Mouse (Mus musculus): Measurements from ENCODE around the gene Tmem254c. TPM values are rescaled to one million over a fixed set of nuclear protein-coding genes. Genes with fewer than 3 reads are reported as not detected.
"Not testable (repeated sequence)": the region's sequence is repeated elsewhere in the genome, so short reads cannot be mapped to it uniquely, and the experiment has no call there.

Tmem254c gene
- polyA plus RNA-seq, 1 experiment from 2014 or later = 24.9 TPM

GRCm38 (mm10) chr14:26047026-26047425 lies 20.1 kb downstream of the Tmem254c start:
- no CpG with 5 or more reads among the region's 8 CpGs for WGBS
- not testable (repeated sequence) for ATAC-seq; H3K4me3 ChIP-seq (ENCODE audit: low read depth, low read length); H3K27me3 ChIP-seq (ENCODE audit: control insufficient read depth, insufficient read depth, low read depth, low read length); H3K36me3 ChIP-seq (ENCODE audit: control insufficient read depth, insufficient read depth, low read length); H3K4me2 ChIP-seq (ENCODE audit: low read length); H3K9me3 ChIP-seq (replicated peaks; ENCODE audit: control insufficient read depth, low read length, poor library complexity, severe bottlenecking); H3K27ac ChIP-seq (ENCODE audit: low read length); H3K9ac ChIP-seq (ENCODE audit: low read depth, low read length); H3K4me1 ChIP-seq (ENCODE audit: control insufficient read depth, insufficient read depth, low read length)

- WGBS = no CpG with 5 or more reads among the region's 5 CpGs
- not testable (repeated sequence) for H3K9me3 ChIP-seq (replicated peaks; ENCODE audit: control insufficient read depth, low read length, poor library complexity, severe bottlenecking); H3K4me3 ChIP-seq (ENCODE audit: low read depth, low read length); ATAC-seq; H3K9ac ChIP-seq (ENCODE audit: low read depth, low read length); H3K4me2 ChIP-seq (ENCODE audit: low read length); H3K27ac ChIP-seq (ENCODE audit: low read length); H3K36me3 ChIP-seq (ENCODE audit: control insufficient read depth, insufficient read depth, low read length); H3K4me1 ChIP-seq (ENCODE audit: control insufficient read depth, insufficient read depth, low read length); H3K27me3 ChIP-seq (ENCODE audit: control insufficient read depth, insufficient read depth, low read depth, low read length)
These were observed 22.1 kb downstream of the Tmem254c start for GRCm38 (mm10) chr14:26045007-26045406.

GRCm38 (mm10) chr14:26042611-26043010 lies 24.5 kb downstream of the Tmem254c start, which contains the start of gene Gm9780:
Gm9780 (minus strand) TSS chr14:26042711.
- not testable (repeated sequence) for H3K27ac ChIP-seq (ENCODE audit: low read length); H3K4me1 ChIP-seq (ENCODE audit: control insufficient read depth, insufficient read depth, low read length); ATAC-seq; H3K36me3 ChIP-seq (ENCODE audit: control insufficient read depth, insufficient read depth, low read length); H3K9ac ChIP-seq (ENCODE audit: low read depth, low read length); H3K4me3 ChIP-seq (ENCODE audit: low read depth, low read length); H3K27me3 ChIP-seq (ENCODE audit: control insufficient read depth, insufficient read depth, low read depth, low read length); H3K4me2 ChIP-seq (ENCODE audit: low read length); H3K9me3 ChIP-seq (replicated peaks; ENCODE audit: control insufficient read depth, low read length, poor library complexity, severe bottlenecking)
- no CpG with 5 or more reads among the region's 26 CpGs for WGBS

GRCm38 (mm10) chr14:26035439-26035838 lies 31.7 kb downstream of the Tmem254c start:
- H3K27me3 ChIP-seq (ENCODE audit: control insufficient read depth, insufficient read depth, low read depth, low read length); H3K9me3 ChIP-seq (replicated peaks; ENCODE audit: control insufficient read depth, low read length, poor library complexity, severe bottlenecking); ATAC-seq; H3K27ac ChIP-seq (ENCODE audit: low read length); H3K9ac ChIP-seq (ENCODE audit: low read depth, low read length); H3K4me2 ChIP-seq (ENCODE audit: low read length); H3K4me1 ChIP-seq (ENCODE audit: control insufficient read depth, insufficient read depth, low read length); H3K4me3 ChIP-seq (ENCODE audit: low read depth, low read length); H3K36me3 ChIP-seq (ENCODE audit: control insufficient read depth, insufficient read depth, low read length): not testable (repeated sequence)
- no CpG with 5 or more reads among the region's 6 CpGs for WGBS

GRCm38 (mm10) chr14:26034364-26034763 lies 32.8 kb downstream of the Tmem254c start:
- not testable (repeated sequence) for H3K4me2 ChIP-seq (ENCODE audit: low read length); H3K9ac ChIP-seq (ENCODE audit: low read depth, low read length); ATAC-seq; H3K4me1 ChIP-seq (ENCODE audit: control insufficient read depth, insufficient read depth, low read length); H3K27ac ChIP-seq (ENCODE audit: low read length); H3K27me3 ChIP-seq (ENCODE audit: control insufficient read depth, insufficient read depth, low read depth, low read length); H3K9me3 ChIP-seq (replicated peaks; ENCODE audit: control insufficient read depth, low read length, poor library complexity, severe bottlenecking); H3K4me3 ChIP-seq (ENCODE audit: low read depth, low read length); H3K36me3 ChIP-seq (ENCODE audit: control insufficient read depth, insufficient read depth, low read length)
- WGBS = no CpG with 5 or more reads among the region's 3 CpGs

- not testable (repeated sequence) for H3K9me3 ChIP-seq (replicated peaks; ENCODE audit: control insufficient read depth, low read length, poor library complexity, severe bottlenecking); H3K27me3 ChIP-seq (ENCODE audit: control insufficient read depth, insufficient read depth, low read depth, low read length); H3K36me3 ChIP-seq (ENCODE audit: control insufficient read depth, insufficient read depth, low read length); H3K4me2 ChIP-seq (ENCODE audit: low read length); ATAC-seq; H3K4me3 ChIP-seq (ENCODE audit: low read depth, low read length); H3K27ac ChIP-seq (ENCODE audit: low read length); H3K9ac ChIP-seq (ENCODE audit: low read depth, low read length); H3K4me1 ChIP-seq (ENCODE audit: control insufficient read depth, insufficient read depth, low read length)
- no CpG with 5 or more reads among the region's 12 CpGs for WGBS
These were observed 41.5 kb downstream of the Tmem254c start for GRCm38 (mm10) chr14:26025653-26026052.

GRCm38 (mm10) chr14:26022831-26023230 lies 44.3 kb downstream of the Tmem254c start:
- H3K4me2 ChIP-seq (ENCODE audit: low read length); H3K27me3 ChIP-seq (ENCODE audit: control insufficient read depth, insufficient read depth, low read depth, low read length); H3K4me1 ChIP-seq (ENCODE audit: control insufficient read depth, insufficient read depth, low read length); H3K9ac ChIP-seq (ENCODE audit: low read depth, low read length); H3K27ac ChIP-seq (ENCODE audit: low read length); H3K4me3 ChIP-seq (ENCODE audit: low read depth, low read length); H3K9me3 ChIP-seq (replicated peaks; ENCODE audit: control insufficient read depth, low read length, poor library complexity, severe bottlenecking); ATAC-seq; H3K36me3 ChIP-seq (ENCODE audit: control insufficient read depth, insufficient read depth, low read length): not testable (repeated sequence)
- WGBS = no CpG with 5 or more reads among the region's 6 CpGs

- H3K9me3 ChIP-seq (replicated peaks; ENCODE audit: control insufficient read depth, low read length, poor library complexity, severe bottlenecking); ATAC-seq; H3K9ac ChIP-seq (ENCODE audit: low read depth, low read length); H3K27ac ChIP-seq (ENCODE audit: low read length); H3K27me3 ChIP-seq (ENCODE audit: control insufficient read depth, insufficient read depth, low read depth, low read length); H3K36me3 ChIP-seq (ENCODE audit: control insufficient read depth, insufficient read depth, low read length); H3K4me1 ChIP-seq (ENCODE audit: control insufficient read depth, insufficient read depth, low read length); H3K4me2 ChIP-seq (ENCODE audit: low read length); H3K4me3 ChIP-seq (ENCODE audit: low read depth, low read length): not testable (repeated sequence)
- WGBS = no CpG with 5 or more reads among the region's 9 CpGs
These were observed 45.6 kb downstream of the Tmem254c start for GRCm38 (mm10) chr14:26021555-26021954.

GRCm38 (mm10) chr14:26016414-26016813 lies 50.7 kb downstream of the Tmem254c start:
- H3K9me3 ChIP-seq (replicated peaks; ENCODE audit: control insufficient read depth, low read length, poor library complexity, severe bottlenecking); H3K27me3 ChIP-seq (ENCODE audit: control insufficient read depth, insufficient read depth, low read depth, low read length); H3K4me3 ChIP-seq (ENCODE audit: low read depth, low read length); H3K27ac ChIP-seq (ENCODE audit: low read length); H3K36me3 ChIP-seq (ENCODE audit: control insufficient read depth, insufficient read depth, low read length); H3K4me1 ChIP-seq (ENCODE audit: control insufficient read depth, insufficient read depth, low read length); ATAC-seq; H3K4me2 ChIP-seq (ENCODE audit: low read length); H3K9ac ChIP-seq (ENCODE audit: low read depth, low read length): not testable (repeated sequence)
- no CpG with 5 or more reads among the region's 7 CpGs for WGBS

Measured in midbrain, embryonic 16.5 days (tissue).